Mouse (Mus musculus): ENCODE data around the gene Fras1.

DNA sequence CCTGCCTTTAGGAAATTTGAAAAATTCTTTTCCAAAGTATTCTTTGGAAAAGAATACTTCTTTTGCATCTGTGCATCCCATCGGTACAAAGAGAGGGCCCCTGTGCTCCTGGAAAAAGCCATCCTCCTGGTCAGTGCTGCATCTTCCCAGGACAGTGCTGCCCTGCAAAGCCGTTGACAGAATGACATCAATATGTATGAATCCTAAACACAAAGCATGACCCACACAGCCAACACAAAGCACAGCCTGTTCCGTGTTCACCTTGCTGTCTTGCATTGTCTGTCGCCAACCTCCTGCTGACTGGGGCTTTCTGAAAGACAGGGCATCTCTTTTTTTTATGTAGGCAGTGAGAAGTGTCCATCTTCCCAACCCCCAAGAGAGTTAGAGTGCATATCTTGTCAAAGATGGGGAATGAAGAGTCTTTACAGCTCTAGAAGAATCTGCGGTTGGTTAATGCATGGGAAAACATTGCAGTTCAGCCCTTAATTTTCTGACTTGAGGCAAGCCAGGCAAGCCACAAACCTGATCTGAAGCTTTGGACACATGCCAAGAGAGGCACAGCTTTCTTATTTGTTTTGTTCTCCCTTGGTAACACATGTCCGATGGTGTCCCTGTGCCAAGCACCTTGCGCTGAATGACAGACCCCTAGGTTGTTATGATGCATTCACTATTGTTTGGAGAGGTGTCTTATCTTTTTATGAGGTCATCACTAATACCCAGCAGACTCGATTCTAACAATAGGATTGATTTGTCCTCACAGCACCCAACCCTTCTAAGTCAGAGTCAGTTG lies 373.6 kb downstream of the Fras1 start:
- TF ChIP-seq POLR2A (IDR thresholded peaks at IDR 0.05; ENCODE audit: insufficient read depth, low read depth, low read length) (no peak), CTCF (IDR thresholded peaks at IDR 0.05; ENCODE audit: insufficient read depth, low read depth, low read length) (no peak)

Data from olfactory bulb, adult 2 months (tissue).